Mouse (Mus musculus) midbrain, embryonic 10.5 days (tissue): ENCODE results near the gene Mecom. TPM values are rescaled to one million over a fixed set of nuclear protein-coding genes. Genes with fewer than 3 reads are reported as not detected.

Source experiments
- DNase-seq: peaks from one replicate; pipeline ENCODE4 v3.0.0-alpha.2; 2017; ENCODE audit warnings: low spot score
- H3K27ac ChIP-seq: fragments of 300-500 bp; sonication (generic); replicated peaks from 2 replicates; pipeline ENCODE4 v1.5.1; 2016; ENCODE audit warnings: mild to moderate bottlenecking
- H3K27me3 ChIP-seq: fragments of 300-500 bp; sonication (generic); 2 replicates; pipeline ENCODE4 v1.6.1; 2016; ENCODE audit warnings: low read depth, mild to moderate bottlenecking; ENCODE audit not compliant: poor library complexity, severe bottlenecking
- H3K36me3 ChIP-seq: fragments of 300-500 bp; sonication (generic); 2 replicates; pipeline ENCODE4 v1.6.1; 2016; ENCODE audit warnings: mild to moderate bottlenecking, moderate library complexity
- H3K4me1 ChIP-seq: fragments of 300-500 bp; sonication (generic); 2 replicates; pipeline ENCODE4 v1.6.1; 2016
- H3K4me3 ChIP-seq: fragments of 300-500 bp; sonication (generic); 2 replicates; pipeline ENCODE4 v1.5.1; 2016; ENCODE audit warnings: mild to moderate bottlenecking, moderate library complexity
- H3K9me3 ChIP-seq: fragments of 300-500 bp; sonication (generic); replicated peaks from 2 replicates; pipeline ENCODE4 v1.6.1; 2016; ENCODE audit warnings: mild to moderate bottlenecking
- WGBS: fragments of 180-500 bp; shearing (Covaris S2); methylation state at CpG from one replicate; pipeline ENCODE4 v1.1.7; 2016; 5-methylcytosine and 5-hydroxymethylcytosine counted together
- polyA plus RNA-seq: library from polyadenylated mRNA; unstranded; fragments of >200 nt; fragmentation: Nextera tagmentation; extraction: Ambion mirVana; gene quantifications from 2 replicates; pipeline ENCODE4 v1.2.1, GENCODE M21; 2016

The Mecom gene
- polyA plus RNA-seq, 1 experiment from 2014 or later, result 22.6 TPM

GRCm38 (mm10) chr3:30051287-30051686, 496.5 kb downstream of the Mecom start:
- H3K27me3 ChIP-seq, result no peaks in the 10 kb centered on the region
- H3K36me3 ChIP-seq, result no peaks in the 10 kb centered on the region
- H3K9me3 ChIP-seq, result no peaks in the 10 kb centered on the region
- peaks cover 12% of the 10 kb centered on the region for H3K4me1 ChIP-seq
- WGBS, result 89% methylated on average over 6 of the region's 6 CpGs
- no peak for DNase-seq
- no peak overlapping the region for H3K27ac ChIP-seq
- no peak overlapping the region for H3K4me3 ChIP-seq

GRCm38 (mm10) chr3:30050795-30051194, 497.0 kb downstream of the Mecom start:
- no peaks in the 10 kb centered on the region for H3K27me3 ChIP-seq
- no peak for DNase-seq
- peaks cover 12% of the 10 kb centered on the region for H3K4me1 ChIP-seq
- no peak overlapping the region for H3K27ac ChIP-seq
- WGBS, result 74% methylated on average over 5 of the region's 5 CpGs
- no peak overlapping the region for H3K4me3 ChIP-seq
- H3K9me3 ChIP-seq, result no peaks in the 10 kb centered on the region
- H3K36me3 ChIP-seq, result no peaks in the 10 kb centered on the region

GRCm38 (mm10) chr3:30048792-30049191, 499.0 kb downstream of the Mecom start:
- no peaks in the 10 kb centered on the region for H3K36me3 ChIP-seq

GRCm38 (mm10) chr3:30048157-30048556, 499.7 kb downstream of the Mecom start:
- Histone ChIP-seq H3K9me3 (no peaks in the 10 kb centered on the region), H3K27ac (no peak overlapping the region), H3K4me3 (no peak overlapping the region), H3K27me3 (no peaks in the 10 kb centered on the region), H3K36me3 (no peaks in the 10 kb centered on the region), H3K4me1 (peaks cover 9% of the 10 kb centered on the region)
- no peak for DNase-seq
- WGBS, result 42% methylated on average over 4 of the region's 4 CpGs

More at GRCm38 (mm10) chr3:30048792-30049191, 499.0 kb downstream of the Mecom start:
- H3K27ac ChIP-seq, result no peak overlapping the region
- 86% methylated on average over 5 of the region's 5 CpGs for WGBS
- no peaks in the 10 kb centered on the region for H3K9me3 ChIP-seq
- H3K4me1 ChIP-seq, result peaks cover 9% of the 10 kb centered on the region
- no peaks in the 10 kb centered on the region for H3K27me3 ChIP-seq
- DNase-seq, result no peak
- H3K4me3 ChIP-seq, result no peak overlapping the region

GRCm38 (mm10) chr3:30043525-30043924, 504.3 kb downstream of the Mecom start:
- H3K27ac ChIP-seq, result no peak overlapping the region
- peaks cover 7% of the 10 kb centered on the region for H3K4me1 ChIP-seq
- no peaks in the 10 kb centered on the region for H3K9me3 ChIP-seq
- WGBS, result 93% methylated on average over 3 of the region's 3 CpGs
- no peak for DNase-seq
- H3K4me3 ChIP-seq, result no peak overlapping the region
- H3K27me3 ChIP-seq, result no peaks in the 10 kb centered on the region
- no peaks in the 10 kb centered on the region for H3K36me3 ChIP-seq

GRCm38 (mm10) chr3:30038545-30038944, 509.3 kb downstream of the Mecom start:
- Histone ChIP-seq H3K4me3 (no peak overlapping the region), H3K27ac (no peak overlapping the region), H3K4me1 (no peaks in the 10 kb centered on the region), H3K36me3 (no peaks in the 10 kb centered on the region), H3K9me3 (no peaks in the 10 kb centered on the region), H3K27me3 (no peaks in the 10 kb centered on the region)
- WGBS, result 88% methylated on average over 3 of the region's 3 CpGs
- no peak for DNase-seq

- no peaks in the 10 kb centered on the region for H3K36me3 ChIP-seq
- no peak overlapping the region for H3K27ac ChIP-seq
- H3K27me3 ChIP-seq, result peaks cover 17% of the 10 kb centered on the region
- DNase-seq, result no peak
- 94% methylated on average over 13 of the region's 13 CpGs for WGBS
- H3K9me3 ChIP-seq, result no peaks in the 10 kb centered on the region
- H3K4me3 ChIP-seq, result no peak overlapping the region
- peaks cover 29% of the 10 kb centered on the region for H3K4me1 ChIP-seq
These were observed 527.8 kb downstream of the Mecom start for GRCm38 (mm10) chr3:30019961-30020360.

- Histone ChIP-seq H3K27me3 (peaks cover 17% of the 10 kb centered on the region), H3K36me3 (no peaks in the 10 kb centered on the region), H3K4me3 (no peak overlapping the region), H3K27ac (no peak overlapping the region), H3K9me3 (no peaks in the 10 kb centered on the region), H3K4me1 (peaks cover 34% of the 10 kb centered on the region)
- no peak for DNase-seq
- WGBS, result 82% methylated on average over 8 of the region's 8 CpGs
These were observed 528.4 kb downstream of the Mecom start for GRCm38 (mm10) chr3:30019411-30019810.

GRCm38 (mm10) chr3:30018202-30018601, 529.6 kb downstream of the Mecom start:
- Histone ChIP-seq H3K4me3 (no peak overlapping the region), H3K27me3 (peaks cover 17% of the 10 kb centered on the region), H3K27ac (0 out of 2 replicates have a peak overlapping the region, but pooled peaks have one; percentile 23), H3K9me3 (no peaks in the 10 kb centered on the region), H3K4me1 (peaks cover 46% of the 10 kb centered on the region), H3K36me3 (no peaks in the 10 kb centered on the region)
- DNase-seq, result peak; percentile 30
- WGBS, result 52% methylated on average over 12 of the region's 12 CpGs

- WGBS, result 73% methylated on average over 5 of the region's 5 CpGs
- H3K27ac ChIP-seq, result no peak overlapping the region
- H3K36me3 ChIP-seq, result no peaks in the 10 kb centered on the region
- H3K9me3 ChIP-seq, result no peaks in the 10 kb centered on the region
- peaks cover 17% of the 10 kb centered on the region for H3K27me3 ChIP-seq
- H3K4me3 ChIP-seq, result no peak overlapping the region
- DNase-seq, result no peak
- peaks cover 56% of the 10 kb centered on the region for H3K4me1 ChIP-seq
These were observed 531.0 kb downstream of the Mecom start for GRCm38 (mm10) chr3:30016766-30017165.

GRCm38 (mm10) chr3:30014962-30015660, 532.7 kb downstream of the Mecom start:
- H3K9me3 ChIP-seq, result no peaks in the 10 kb centered on the region
- peaks cover 71% of the 10 kb centered on the region for H3K4me1 ChIP-seq
- no peak overlapping the region for H3K4me3 ChIP-seq
- DNase-seq, result peak; percentile 70
- H3K36me3 ChIP-seq, result no peaks in the 10 kb centered on the region
- peaks cover 28% of the 10 kb centered on the region for H3K27me3 ChIP-seq
- H3K27ac ChIP-seq, result no peak overlapping the region
- 8% methylated on average over 10 of the region's 10 CpGs for WGBS

GRCm38 (mm10) chr3:30014279-30014678, 533.5 kb downstream of the Mecom start:
- no peak for DNase-seq
- Histone ChIP-seq H3K36me3 (no peaks in the 10 kb centered on the region), H3K27me3 (peaks cover 28% of the 10 kb centered on the region), H3K9me3 (no peaks in the 10 kb centered on the region), H3K4me3 (no peak overlapping the region), H3K4me1 (peaks cover 73% of the 10 kb centered on the region), H3K27ac (no peak overlapping the region)
- WGBS, result 28% methylated on average over 1 of the region's 1 CpGs

- Histone ChIP-seq H3K4me1 (peaks cover 72% of the 10 kb centered on the region), H3K36me3 (no peaks in the 10 kb centered on the region), H3K27ac (peak overlapping the region; percentile 90), H3K27me3 (peaks cover 28% of the 10 kb centered on the region), H3K4me3 (peak overlapping the region; percentile 75), H3K9me3 (no peaks in the 10 kb centered on the region)
- DNase-seq, result no peak
- WGBS, result 14% methylated on average over 1 of the region's 1 CpGs
These were observed 534.4 kb downstream of the Mecom start for GRCm38 (mm10) chr3:30013416-30013815.
